Mouse (Mus musculus) myocyte (in vitro differentiated cells): ENCODE measurements around the gene Taf11. TPM values are rescaled to one million over a fixed set of nuclear protein-coding genes. Genes with fewer than 3 reads are reported as not detected.

Experiments used
- H3K27me3 ChIP-seq: one replicate; pipeline ENCODE4 v1.6.1; 2011; ENCODE audit not compliant: control insufficient read depth, insufficient read depth, insufficient read length
- H3K36me3 ChIP-seq: one replicate; pipeline ENCODE4 v1.6.1; 2011; ENCODE audit not compliant: control insufficient read depth, insufficient read depth
- H3K4me2 ChIP-seq: one replicate; pipeline ENCODE4 v1.6.1; 2011; ENCODE audit warnings: low read depth, control low read depth
- H3K4me3 ChIP-seq: one replicate; pipeline ENCODE4 v1.5.1; 2011; ENCODE audit warnings: mild to moderate bottlenecking, control low read depth, moderate library complexity
- H3K79me2 ChIP-seq: one replicate; pipeline ENCODE4 v1.6.1; 2011; ENCODE audit not compliant: control insufficient read depth, insufficient read depth
- H3ac ChIP-seq: one replicate; pipeline ENCODE4 v1.6.1; 2011; ENCODE audit not compliant: control insufficient read depth, insufficient read length
- CEBPB ChIP-seq: IDR thresholded peaks from 2 replicates; pipeline ENCODE4 v1.6.1; 2011; ENCODE audit warnings: mild to moderate bottlenecking, moderate library complexity; ENCODE audit not compliant: poor library complexity, insufficient read depth, severe bottlenecking
- E2F4 ChIP-seq: IDR thresholded peaks from one replicate; pipeline ENCODE4 v1.6.1; 2011; ENCODE audit warnings: mild to moderate bottlenecking, control low read depth, moderate library complexity; ENCODE audit not compliant: insufficient read depth
- MAX ChIP-seq: IDR thresholded peaks from one replicate; pipeline ENCODE4 v1.6.1; 2011; ENCODE audit warnings: low read depth, mild to moderate bottlenecking, control low read depth
- MYOD1 ChIP-seq, 3 experiments: IDR thresholded peaks; one replicate each; pipeline ENCODE4 v1.6.1; 2011; ENCODE audit warnings: control low read depth in 2 of 3, low read depth in 2 of 3, mild to moderate bottlenecking in 2 of 3, moderate library complexity in 1 of 3; ENCODE audit not compliant: insufficient read length in 2 of 3, control insufficient read depth in 1 of 3
- MYOG ChIP-seq, 3 experiments: IDR thresholded peaks; one replicate each; pipeline ENCODE4 v1.6.1; 2011; ENCODE audit warnings: control low read depth in 2 of 3, low read depth in 2 of 3, mild to moderate bottlenecking in 2 of 3; ENCODE audit not compliant: insufficient read length in 2 of 3, control insufficient read depth in 1 of 3, insufficient read depth in 1 of 3
- POLR2A ChIP-seq: IDR thresholded peaks from one replicate; pipeline ENCODE4 v1.6.1; 2011; ENCODE audit warnings: low read depth, mild to moderate bottlenecking, control low read depth, moderate library complexity; ENCODE audit not compliant: insufficient read length
- POLR2AphosphoS2 ChIP-seq: IDR thresholded peaks from one replicate; pipeline ENCODE4 v1.6.1; 2011; ENCODE audit warnings: low read depth, control low read depth; ENCODE audit not compliant: insufficient read length
- REST ChIP-seq: IDR thresholded peaks from one replicate; pipeline ENCODE4 v1.6.1; 2011; ENCODE audit warnings: mild to moderate bottlenecking, control low read depth, moderate library complexity; ENCODE audit not compliant: insufficient read depth, insufficient read length
- SRF ChIP-seq: IDR thresholded peaks from one replicate; pipeline ENCODE4 v1.6.1; 2011; ENCODE audit warnings: low read depth; ENCODE audit not compliant: control insufficient read depth, insufficient read length
- TCF12 ChIP-seq: IDR thresholded peaks from one replicate; pipeline ENCODE4 v1.6.1; 2011; ENCODE audit warnings: mild to moderate bottlenecking, control low read depth; ENCODE audit not compliant: poor library complexity, insufficient read depth, severe bottlenecking
- TCF3 ChIP-seq: IDR thresholded peaks from one replicate; pipeline ENCODE4 v1.6.1; 2011; ENCODE audit warnings: low read depth, control low read depth; ENCODE audit not compliant: insufficient read length
- USF1 ChIP-seq: IDR thresholded peaks from one replicate; pipeline ENCODE4 v1.6.1; 2011; ENCODE audit warnings: low read depth, mild to moderate bottlenecking, control low read depth, moderate library complexity
- polyA plus RNA-seq: library from polyadenylated mRNA; unstranded; fragments of >200 nt; fragmentation: generic; extraction: Trizol; gene quantifications from one replicate; pipeline ENCODE4 v1.2.1, GENCODE M21; 2012; ENCODE audit warnings: missing spikeins

Gene Taf11
- polyA plus RNA-seq, 1 experiment = 28.9 TPM

DNA sequence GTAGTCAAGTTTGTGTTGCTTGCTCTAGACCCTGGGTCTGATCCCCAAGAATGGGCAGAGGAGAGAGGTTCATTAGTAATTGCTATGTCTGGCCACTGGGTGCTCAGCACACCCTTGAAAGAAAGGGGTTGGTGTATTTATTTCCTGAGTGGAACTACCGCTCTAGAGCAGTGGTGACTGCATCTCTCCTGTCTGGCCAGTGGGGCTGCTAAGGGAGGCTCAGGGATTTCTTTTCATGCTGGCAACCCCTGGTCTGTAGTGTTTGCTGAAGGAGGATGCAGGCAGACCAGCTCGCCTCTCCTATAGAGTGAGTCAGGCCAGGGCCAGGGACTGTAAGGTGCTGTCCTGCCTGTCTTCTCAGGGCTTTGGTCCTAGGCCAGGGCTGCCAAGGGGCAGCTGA, 37.5 kb upstream of the Taf11 start:
- no peaks in the 10 kb centered on the region for H3K36me3 ChIP-seq
- H3K4me3 ChIP-seq = no peak overlapping the region
- no peak overlapping the region for H3ac ChIP-seq
- H3K4me2 ChIP-seq = no peak overlapping the region
- no peaks in the 10 kb centered on the region for H3K79me2 ChIP-seq
- TF ChIP-seq CEBPB = no peak
- no peaks in the 10 kb centered on the region for H3K27me3 ChIP-seq

- Histone ChIP-seq H3K4me3 (no peak overlapping the region), H3K27me3 (no peaks in the 10 kb centered on the region), H3K79me2 (no peaks in the 10 kb centered on the region), H3K36me3 (no peaks in the 10 kb centered on the region), H3K4me2 (no peak overlapping the region), H3ac (no peak overlapping the region)
- TF ChIP-seq CEBPB (no peak), SRF (no peak), POLR2A (no peak), MYOG (IDR thresholded peaks at IDR 0.05; ENCODE audit: control insufficient read depth in 1 of 3, insufficient read depth in 1 of 3, insufficient read length in 2 of 3, low read depth in 2 of 3) (no peak), TCF3 (no peak), MYOD1 (IDR thresholded peaks at IDR 0.05; ENCODE audit: control insufficient read depth in 1 of 3, insufficient read length in 2 of 3, low read depth in 2 of 3) (no peak), TCF12 (no peak), USF1 (no peak), MAX (no peak), E2F4 (no peak)
Measured at GRCm38 (mm10) chr17:27946371-27946770, 36.7 kb upstream of the Taf11 start.

- no peaks in the 10 kb centered on the region for H3K79me2 ChIP-seq
- H3K4me2 ChIP-seq = no peak overlapping the region
- no peak overlapping the region for H3K4me3 ChIP-seq
- no peak for TF ChIP-seq MYOD1 (IDR thresholded peaks at IDR 0.05; ENCODE audit: control insufficient read depth in 1 of 3, insufficient read length in 2 of 3, low read depth in 2 of 3)
- no peak for TF ChIP-seq POLR2AphosphoS2
- TF ChIP-seq SRF = no peak
- TF ChIP-seq E2F4 = no peak
- no peak for TF ChIP-seq TCF3
- no peak for TF ChIP-seq MAX
- no peak for TF ChIP-seq MYOG (IDR thresholded peaks at IDR 0.05; ENCODE audit: control insufficient read depth in 1 of 3, insufficient read depth in 1 of 3, insufficient read length in 2 of 3, low read depth in 2 of 3)
- TF ChIP-seq REST = no peak
- TF ChIP-seq POLR2A = no peak
- TF ChIP-seq TCF12 = no peak
- TF ChIP-seq CEBPB = no peak
- TF ChIP-seq USF1 = no peak
- no peaks in the 10 kb centered on the region for H3K36me3 ChIP-seq
- no peaks in the 10 kb centered on the region for H3K27me3 ChIP-seq
- H3ac ChIP-seq = no peak overlapping the region
Measured at GRCm38 (mm10) chr17:27945546-27946216, 36.0 kb upstream of the Taf11 start.

- H3K79me2 ChIP-seq = no peaks in the 10 kb centered on the region
- no peak for TF ChIP-seq USF1
- TF ChIP-seq MYOG (IDR thresholded peaks at IDR 0.05; ENCODE audit: control insufficient read depth in 1 of 3, insufficient read depth in 1 of 3, insufficient read length in 2 of 3, low read depth in 2 of 3) = no peak
- TF ChIP-seq TCF12 = no peak
- no peak for TF ChIP-seq MAX
- no peak for TF ChIP-seq SRF
- no peak for TF ChIP-seq TCF3
- TF ChIP-seq POLR2AphosphoS2 = no peak
- TF ChIP-seq CEBPB = no peak
- no peak for TF ChIP-seq POLR2A
- no peak overlapping the region for H3K4me3 ChIP-seq
- H3K36me3 ChIP-seq = no peaks in the 10 kb centered on the region
- H3K4me2 ChIP-seq = no peak overlapping the region
- H3K27me3 ChIP-seq = no peaks in the 10 kb centered on the region
- H3ac ChIP-seq = no peak overlapping the region
Measured at GRCm38 (mm10) chr17:27942131-27942530, 32.5 kb upstream of the Taf11 start.

- TF ChIP-seq MYOD1 (IDR thresholded peaks at IDR 0.05; ENCODE audit: control insufficient read depth in 1 of 3, insufficient read length in 2 of 3, low read depth in 2 of 3) (no peak), MYOG (IDR thresholded peaks at IDR 0.05; ENCODE audit: control insufficient read depth in 1 of 3, insufficient read depth in 1 of 3, insufficient read length in 2 of 3, low read depth in 2 of 3) (no peak), E2F4 (no peak), POLR2A (no peak), SRF (no peak), POLR2AphosphoS2 (no peak), MAX (no peak), CEBPB (no peak), TCF3 (no peak), REST (no peak), USF1 (no peak), TCF12 (no peak)
- Histone ChIP-seq H3K36me3 (no peaks in the 10 kb centered on the region), H3K79me2 (no peaks in the 10 kb centered on the region), H3K27me3 (no peaks in the 10 kb centered on the region), H3K4me2 (no peak overlapping the region), H3K4me3 (no peak overlapping the region), H3ac (no peak overlapping the region)
Measured at GRCm38 (mm10) chr17:27941698-27942097, 32.1 kb upstream of the Taf11 start.
